Mouse (Mus musculus): Measurements from ENCODE around the gene Pi16.
A peak's percentile ranks its signal among the peaks of the same experiment; 100 is the strongest.
"Not testable (repeated sequence)": the region's sequence is repeated elsewhere in the genome, so short reads cannot be mapped to it uniquely, and the experiment has no call there.

The Pi16 gene

GRCm38 (mm10) chr17:29317380-29317779 is at the start of gene Pi16:
Pi16 (plus strand) TSS chr17:29317680.
- DNase-seq (ENCODE audit: low read depth, low spot score): not testable (repeated sequence)

- no peak for DNase-seq (ENCODE audit: low read depth, low spot score)
Observed at GRCm38 (mm10) chr17:29267931-29268681, 49.4 kb upstream of the Pi16 start.

- DNase-seq (ENCODE audit: low read depth, low spot score): peak; percentile 99
Observed at GRCm38 (mm10) chr17:29268682-29269348, 48.7 kb upstream of the Pi16 start, which contains the start of gene BC004004. BC004004 (plus strand) TSS chr17:29268788.

- DNase-seq (ENCODE audit: low read depth, low spot score): no peak
Observed at GRCm38 (mm10) chr17:29269349-29269706, 48.2 kb upstream of the Pi16 start.

GRCm38 (mm10) chr17:29270148-29270698 is 47.3 kb upstream of the Pi16 start:
- no peak for DNase-seq (ENCODE audit: low read depth, low spot score)

GRCm38 (mm10) chr17:29273156-29273555 is 44.3 kb upstream of the Pi16 start:
- no peak for DNase-seq (ENCODE audit: low read depth, low spot score)

- DNase-seq (ENCODE audit: low read depth, low spot score): no peak
Observed at GRCm38 (mm10) chr17:29273889-29274288, 43.6 kb upstream of the Pi16 start.

- DNase-seq (ENCODE audit: low read depth, low spot score): peak; percentile 56
Observed at GRCm38 (mm10) chr17:29280422-29280821, 37.1 kb upstream of the Pi16 start.

- no peak for DNase-seq (ENCODE audit: low read depth, low spot score)
Observed at GRCm38 (mm10) chr17:29281541-29281940, 35.9 kb upstream of the Pi16 start.

- no peak for DNase-seq (ENCODE audit: low read depth, low spot score)
Observed at GRCm38 (mm10) chr17:29282216-29282952, 35.1 kb upstream of the Pi16 start.

- DNase-seq (ENCODE audit: low read depth, low spot score): no peak
Observed at GRCm38 (mm10) chr17:29291793-29292192, 25.7 kb upstream of the Pi16 start.

GRCm38 (mm10) chr17:29292996-29293395 is 24.5 kb upstream of the Pi16 start:
- no peak for DNase-seq (ENCODE audit: low read depth, low spot score)

GRCm38 (mm10) chr17:29293807-29294605 is 23.5 kb upstream of the Pi16 start:
- no peak for DNase-seq (ENCODE audit: low read depth, low spot score)

- no peak for DNase-seq (ENCODE audit: low read depth, low spot score)
Observed at GRCm38 (mm10) chr17:29295835-29296234, 21.6 kb upstream of the Pi16 start.

GRCm38 (mm10) chr17:29297321-29297720 is 20.2 kb upstream of the Pi16 start:
- DNase-seq (ENCODE audit: low read depth, low spot score): no peak

GRCm38 (mm10) chr17:29297813-29298212 is 19.7 kb upstream of the Pi16 start:
- peak; percentile 74 for DNase-seq (ENCODE audit: low read depth, low spot score)

- no peak for DNase-seq (ENCODE audit: low read depth, low spot score)
Observed at GRCm38 (mm10) chr17:29299282-29299681, 18.2 kb upstream of the Pi16 start.

GRCm38 (mm10) chr17:29300926-29301325 is 16.6 kb upstream of the Pi16 start:
- DNase-seq (ENCODE audit: low read depth, low spot score): no peak

GRCm38 (mm10) chr17:29301421-29301820 is 16.1 kb upstream of the Pi16 start:
- no peak for DNase-seq (ENCODE audit: low read depth, low spot score)

GRCm38 (mm10) chr17:29302149-29302548 is 15.3 kb upstream of the Pi16 start:
- no peak for DNase-seq (ENCODE audit: low read depth, low spot score)

GRCm38 (mm10) chr17:29303087-29303486 is 14.4 kb upstream of the Pi16 start:
- peak; percentile 70 for DNase-seq (ENCODE audit: low read depth, low spot score)

Measured in ZHBTc4 (cell line).